Comparison of ENCODE assay signal across 10 mouse cellular contexts in genomic region chr15:77215178-77215800, GRCm38 (mm10).
DNase-seq lines count a peak whose midpoint lies in the region; ATAC-seq and TF ChIP-seq lines count a peak whose summit lies in the region.
"Had no signal": no experiment of that assay in that cellular context is flagged by ENCODE, and none has a peak within 500 bp of the region (broad histone marks: within the 10 kb centered on the region; RNA-seq: fewer than 3 reads in every experiment).

No protein-coding gene starts in this region.

- H3K27ac ChIP-seq in intestine, embryonic 14.5 days (ENCODE audit: low read depth): peak overlapping the region; percentile 74
- no peak overlapping the region for H3K27ac ChIP-seq in intestine, postnatal 0 days (ENCODE audit: low read depth, low read length)
- H3K27ac ChIP-seq in heart, embryonic 11.5 days (ENCODE audit: low read depth, low read length): peak overlapping the region; percentile 89
- H3K27ac ChIP-seq in liver, postnatal 0 days (ENCODE audit: low read depth): 0 out of 2 replicates have a peak overlapping the region, but pooled peaks have one; percentile 4

- no peak overlapping the region for H3K4me3 ChIP-seq in intestine, embryonic 14.5 days (ENCODE audit: low read depth, low read length)
- H3K4me3 ChIP-seq in intestine, postnatal 0 days (ENCODE audit: low read depth, low read length): no peak overlapping the region
- no peak overlapping the region for H3K4me3 ChIP-seq in heart, embryonic 11.5 days (ENCODE audit: low read depth, low read length)
- H3K4me3 ChIP-seq in liver, postnatal 0 days (ENCODE audit: low read depth, low read length): no peak overlapping the region

- ATAC-seq in intestine, embryonic 14.5 days (replicated peaks; ENCODE audit: low FRiP score, low TSS enrichment, low read depth): no peak
- no peak for ATAC-seq in intestine, postnatal 0 days
- ATAC-seq in heart, embryonic 11.5 days (replicated peaks; ENCODE audit: insufficient number of reproducible peaks, low FRiP score, low TSS enrichment): no peak
- no peak for ATAC-seq in liver, postnatal 0 days

- TF ChIP-seq CTCF in intestine, postnatal 0 days (IDR thresholded peaks at IDR 0.05; ENCODE audit: low read depth): no peak
- TF ChIP-seq CTCF in liver, postnatal 0 days (IDR thresholded peaks at IDR 0.05; ENCODE audit: low read depth): no peak

- H3K9ac ChIP-seq in intestine, embryonic 14.5 days (ENCODE audit: low read length): no peak overlapping the region; the same call in 1 of the 2 replicates
- H3K9ac ChIP-seq in intestine, postnatal 0 days (ENCODE audit: low read depth, low read length): no peak overlapping the region
- no peak overlapping the region for H3K9ac ChIP-seq in heart, embryonic 11.5 days (ENCODE audit: low read depth, low read length)
- no peak overlapping the region for H3K9ac ChIP-seq in liver, postnatal 0 days (replicated peaks)

- H3K27me3 ChIP-seq in intestine, embryonic 14.5 days (replicated peaks; ENCODE audit: control insufficient read depth, insufficient read depth, low read length): no peaks in the 10 kb centered on the region
- H3K27me3 ChIP-seq in intestine, postnatal 0 days (replicated peaks; ENCODE audit: control insufficient read depth, insufficient read depth, low read length): no peaks in the 10 kb centered on the region
- no peaks in the 10 kb centered on the region for H3K27me3 ChIP-seq in heart, embryonic 11.5 days (ENCODE audit: control insufficient read depth, insufficient read depth, low read length)
- no peaks in the 10 kb centered on the region for H3K27me3 ChIP-seq in liver, postnatal 0 days (ENCODE audit: insufficient read depth, low read length)

- TF ChIP-seq EP300 in liver, postnatal 0 days (IDR thresholded peaks at IDR 0.05; ENCODE audit: low read depth): no peak

- 13% methylated on average over 5 of the region's 5 CpGs for WGBS in intestine, embryonic 14.5 days
- WGBS in intestine, postnatal 0 days: 32% methylated on average over 5 of the region's 5 CpGs
- 5% methylated on average over 5 of the region's 5 CpGs for WGBS in heart, embryonic 11.5 days (ENCODE audit: insufficient replicate concordance)
- WGBS in liver, postnatal 0 days (ENCODE audit: insufficient replicate concordance): 37% methylated on average over 5 of the region's 5 CpGs

- H3K4me2 ChIP-seq in intestine, embryonic 14.5 days (ENCODE audit: low read length): peak overlapping the region; percentile 18
- no peak overlapping the region for H3K4me2 ChIP-seq in intestine, postnatal 0 days (replicated peaks; ENCODE audit: low read depth)
- H3K4me2 ChIP-seq in heart, embryonic 11.5 days: peak overlapping the region; percentile 36; the same call in 1 of the 2 replicates
- no peak overlapping the region for H3K4me2 ChIP-seq in liver, postnatal 0 days (ENCODE audit: low read depth, low read length)

- DNase-seq in intestine, embryonic 14.5 days (ENCODE audit: low spot score): no peak
- DNase-seq in NIH3T3 (ENCODE audit: low read depth): peak; percentile 57
- no peak for DNase-seq in liver, postnatal 0 days
- DNase-seq in urinary bladder, postnatal 14 days (ENCODE audit: low spot score): no peak
- DNase-seq in spleen, adult 18-20 months: no peak
- no peak for DNase-seq in left cerebral cortex, postnatal 10 days (ENCODE audit: extremely low spot score in 1 of 2, low spot score in 2 of 2)
- DNase-seq: lung, postnatal 14 days; right cerebral cortex, postnatal 25 days had no signal

- H3K36me3 ChIP-seq in intestine, embryonic 14.5 days (ENCODE audit: control insufficient read depth, insufficient read depth, low read length): 0 out of 2 replicates have a peak, but pooled peaks cover 3% of the 10 kb centered on the region
- no peaks in the 10 kb centered on the region for H3K36me3 ChIP-seq in intestine, postnatal 0 days (ENCODE audit: control insufficient read depth, insufficient read depth)
- H3K36me3 ChIP-seq in heart, embryonic 11.5 days (ENCODE audit: control insufficient read depth, insufficient read depth, low read length): no peaks in the 10 kb centered on the region
- H3K36me3 ChIP-seq in liver, postnatal 0 days (replicated peaks; ENCODE audit: insufficient read depth, low read length): no peaks in the 10 kb centered on the region

- H3K4me1 ChIP-seq in intestine, embryonic 14.5 days (replicated peaks; ENCODE audit: control insufficient read depth, insufficient read depth, low read length): peaks cover 44% of the 10 kb centered on the region
- 0 out of 2 replicates have a peak, but pooled peaks cover 7% of the 10 kb centered on the region for H3K4me1 ChIP-seq in intestine, postnatal 0 days (replicated peaks; ENCODE audit: control insufficient read depth, insufficient read depth, low read length)
- H3K4me1 ChIP-seq in heart, embryonic 11.5 days (ENCODE audit: control insufficient read depth, insufficient read depth, low read length): peaks cover 73% of the 10 kb centered on the region
- peaks cover 2% of the 10 kb centered on the region; the same call in 1 of the 2 replicates for H3K4me1 ChIP-seq in liver, postnatal 0 days (ENCODE audit: insufficient read depth)

- no peaks in the 10 kb centered on the region for H3K9me3 ChIP-seq in intestine, embryonic 14.5 days (ENCODE audit: control insufficient read depth, low read length)
- H3K9me3 ChIP-seq in intestine, postnatal 0 days (ENCODE audit: control insufficient read depth): no peaks in the 10 kb centered on the region
- H3K9me3 ChIP-seq in heart, embryonic 11.5 days (replicated peaks; ENCODE audit: control insufficient read depth, low read length): no peaks in the 10 kb centered on the region
- H3K9me3 ChIP-seq in liver, postnatal 0 days (ENCODE audit: low read length): no peaks in the 10 kb centered on the region

- intact Hi-C loops in left cerebral cortex, postnatal 10 days (cut with DNase I): no loop called here

Comparison
In these comparisons a context has a peak if more than half of its experiments do, and no peak if none do; other contexts are left out.
1. H3K4me2 ChIP-seq: peak in intestine, embryonic 14.5 days (single experiment) and heart, embryonic 11.5 days (single experiment); none in intestine, postnatal 0 days (single experiment) and liver, postnatal 0 days (single experiment).